Mouse (Mus musculus): ENCODE results near the gene Ly86. TPM values are rescaled to one million over a fixed set of nuclear protein-coding genes. Genes with fewer than 3 reads are reported as not detected.

Ly86 gene
- polyA plus RNA-seq, 1 experiment = 6.9 TPM

GRCm38 (mm10) chr13:37446699-37447258 is 101.8 kb downstream of the Ly86 start:
- no peak for DNase-seq
- H3K4me1 ChIP-seq (ENCODE audit: control insufficient read depth, insufficient read depth, low read length) = peaks cover 15% of the 10 kb centered on the region
- no peak for TF ChIP-seq POLR2A (IDR thresholded peaks at IDR 0.05; ENCODE audit: borderline replicate concordance, extremely low read depth, low read depth, low read length)
- TF ChIP-seq CTCF (IDR thresholded peaks at IDR 0.05; ENCODE audit: insufficient read depth, low read length) = no peak
- H3K4me3 ChIP-seq (replicated peaks; ENCODE audit: extremely low read depth, low read depth, low read length) = no peak overlapping the region
- WGBS = 58% methylated on average over 16 of the region's 16 CpGs

- DNase-seq = no peak
- WGBS = 76% methylated on average over 5 of the region's 5 CpGs
- H3K4me1 ChIP-seq (ENCODE audit: control insufficient read depth, insufficient read depth, low read length) = peaks cover 46% of the 10 kb centered on the region
- H3K4me3 ChIP-seq (replicated peaks; ENCODE audit: extremely low read depth, low read depth, low read length) = no peak overlapping the region
- TF ChIP-seq CTCF (IDR thresholded peaks at IDR 0.05; ENCODE audit: insufficient read depth, low read length) (no peak), POLR2A (IDR thresholded peaks at IDR 0.05; ENCODE audit: borderline replicate concordance, extremely low read depth, low read depth, low read length) (no peak)
Measured at GRCm38 (mm10) chr13:37451021-37451420, 106.0 kb downstream of the Ly86 start.

GRCm38 (mm10) chr13:37451471-37451870 is 106.5 kb downstream of the Ly86 start:
- no peak for DNase-seq
- no peak for TF ChIP-seq POLR2A (IDR thresholded peaks at IDR 0.05; ENCODE audit: borderline replicate concordance, extremely low read depth, low read depth, low read length)
- TF ChIP-seq CTCF (IDR thresholded peaks at IDR 0.05; ENCODE audit: insufficient read depth, low read length) = no peak
- Histone ChIP-seq H3K4me3 (replicated peaks; ENCODE audit: extremely low read depth, low read depth, low read length) (no peak overlapping the region), H3K4me1 (ENCODE audit: control insufficient read depth, insufficient read depth, low read length) (peaks cover 50% of the 10 kb centered on the region)
- 33% methylated on average over 3 of the region's 3 CpGs for WGBS

GRCm38 (mm10) chr13:37452022-37452941 is 107.3 kb downstream of the Ly86 start:
- DNase-seq = peak; percentile 77
- TF ChIP-seq CTCF (IDR thresholded peaks at IDR 0.05; ENCODE audit: insufficient read depth, low read length) = 0 out of 2 replicates have a peak, but pooled peaks have one; percentile 4
- TF ChIP-seq POLR2A (IDR thresholded peaks at IDR 0.05; ENCODE audit: borderline replicate concordance, extremely low read depth, low read depth, low read length) = peak; percentile 45; the same call in 1 of the 2 replicates
- 5% methylated on average over 22 of the region's 22 CpGs for WGBS
- H3K4me3 ChIP-seq (replicated peaks; ENCODE audit: extremely low read depth, low read depth, low read length) = peak overlapping the region; percentile 19
- peaks cover 56% of the 10 kb centered on the region for H3K4me1 ChIP-seq (ENCODE audit: control insufficient read depth, insufficient read depth, low read length)

- 2% methylated on average over 13 of the region's 13 CpGs for WGBS
- H3K4me1 ChIP-seq (ENCODE audit: control insufficient read depth, insufficient read depth, low read length) = peaks cover 60% of the 10 kb centered on the region
- peak; percentile 99 for TF ChIP-seq CTCF (IDR thresholded peaks at IDR 0.05; ENCODE audit: insufficient read depth, low read length)
- peak; percentile 29; the same call in 1 of the 2 replicates for TF ChIP-seq POLR2A (IDR thresholded peaks at IDR 0.05; ENCODE audit: borderline replicate concordance, extremely low read depth, low read depth, low read length)
Measured at GRCm38 (mm10) chr13:37453203-37453602, 108.2 kb downstream of the Ly86 start.

GRCm38 (mm10) chr13:37454356-37454755 is 109.3 kb downstream of the Ly86 start:
- no peak overlapping the region for H3K4me3 ChIP-seq (replicated peaks; ENCODE audit: extremely low read depth, low read depth, low read length)
- H3K4me1 ChIP-seq (ENCODE audit: control insufficient read depth, insufficient read depth, low read length) = peaks cover 63% of the 10 kb centered on the region
- TF ChIP-seq CTCF (IDR thresholded peaks at IDR 0.05; ENCODE audit: insufficient read depth, low read length) (no peak), POLR2A (IDR thresholded peaks at IDR 0.05; ENCODE audit: borderline replicate concordance, extremely low read depth, low read depth, low read length) (no peak)
- 50% methylated on average over 6 of the region's 6 CpGs for WGBS
- no peak for DNase-seq

More at GRCm38 (mm10) chr13:37453203-37453602, 108.2 kb downstream of the Ly86 start:
- no peak overlapping the region for H3K4me3 ChIP-seq (replicated peaks; ENCODE audit: extremely low read depth, low read depth, low read length)
- peak; percentile 81 for DNase-seq

- H3K4me1 ChIP-seq (ENCODE audit: control insufficient read depth, insufficient read depth, low read length) = peaks cover 72% of the 10 kb centered on the region
- DNase-seq = no peak
- 51% methylated on average over 3 of the region's 3 CpGs for WGBS
- TF ChIP-seq POLR2A (IDR thresholded peaks at IDR 0.05; ENCODE audit: borderline replicate concordance, extremely low read depth, low read depth, low read length) (no peak), CTCF (IDR thresholded peaks at IDR 0.05; ENCODE audit: insufficient read depth, low read length) (no peak)
- no peak overlapping the region for H3K4me3 ChIP-seq (replicated peaks; ENCODE audit: extremely low read depth, low read depth, low read length)
Measured at GRCm38 (mm10) chr13:37455561-37455960, 110.6 kb downstream of the Ly86 start.

GRCm38 (mm10) chr13:37457007-37457827 is 112.2 kb downstream of the Ly86 start:
- peaks cover 66% of the 10 kb centered on the region for H3K4me1 ChIP-seq (ENCODE audit: control insufficient read depth, insufficient read depth, low read length)
- 13% methylated on average over 11 of the region's 11 CpGs for WGBS
- no peak overlapping the region for H3K4me3 ChIP-seq (replicated peaks; ENCODE audit: extremely low read depth, low read depth, low read length)
- DNase-seq = peak; percentile 89
- peak; percentile 22; the same call in 1 of the 2 replicates for TF ChIP-seq POLR2A (IDR thresholded peaks at IDR 0.05; ENCODE audit: borderline replicate concordance, extremely low read depth, low read depth, low read length)
- no peak for TF ChIP-seq CTCF (IDR thresholded peaks at IDR 0.05; ENCODE audit: insufficient read depth, low read length)

- WGBS = 70% methylated on average over 5 of the region's 5 CpGs
- TF ChIP-seq CTCF (IDR thresholded peaks at IDR 0.05; ENCODE audit: insufficient read depth, low read length) (no peak), POLR2A (IDR thresholded peaks at IDR 0.05; ENCODE audit: borderline replicate concordance, extremely low read depth, low read depth, low read length) (no peak)
- DNase-seq = no peak
- Histone ChIP-seq H3K4me1 (ENCODE audit: control insufficient read depth, insufficient read depth, low read length) (peaks cover 57% of the 10 kb centered on the region), H3K4me3 (replicated peaks; ENCODE audit: extremely low read depth, low read depth, low read length) (no peak overlapping the region)
Measured at GRCm38 (mm10) chr13:37458557-37458956, 113.5 kb downstream of the Ly86 start.
